Mouse (Mus musculus) embryonic facial prominence, embryonic 13.5 days (tissue): Measurements from ENCODE around the gene Psmb3. TPM values are rescaled to one million over a fixed set of nuclear protein-coding genes. Genes with fewer than 3 reads are reported as not detected.

Experiments
- ATAC-seq: fragments of 200-750 bp; cut with Nextera tagmentation; 2 replicates; pipeline ENCODE4 v1.8.0; 2017; ENCODE audit warnings: low read depth; ENCODE audit not compliant: insufficient number of reproducible peaks, insufficient read depth, low FRiP score, low TSS enrichment
- H3K27ac ChIP-seq: fragments of 300-500 bp; sonication (generic); 2 replicates; pipeline ENCODE4 v1.5.1; 2015; ENCODE audit warnings: moderate library complexity, mild to moderate bottlenecking, inconsistent platforms
- H3K27me3 ChIP-seq: fragments of 300-500 bp; sonication (generic); 2 replicates; pipeline ENCODE4 v1.6.1; 2015; ENCODE audit warnings: mild to moderate bottlenecking, inconsistent platforms
- H3K36me3 ChIP-seq: fragments of 300-500 bp; sonication (generic); 2 replicates; pipeline ENCODE4 v1.6.1; 2015; ENCODE audit warnings: mild to moderate bottlenecking, inconsistent platforms
- H3K4me1 ChIP-seq: fragments of 300-500 bp; sonication (generic); 2 replicates; pipeline ENCODE4 v1.6.1; 2015; ENCODE audit warnings: inconsistent platforms
- H3K4me2 ChIP-seq: fragments of 300-500 bp; sonication (generic); 2 replicates; pipeline ENCODE4 v1.6.1; 2015; ENCODE audit warnings: moderate library complexity, mild to moderate bottlenecking, inconsistent platforms
- H3K4me3 ChIP-seq: fragments of 300-500 bp; sonication (generic); 2 replicates; pipeline ENCODE4 v1.5.1; 2015; ENCODE audit warnings: mild to moderate bottlenecking, inconsistent platforms
- H3K9ac ChIP-seq: fragments of 300-500 bp; sonication (generic); 2 replicates; pipeline ENCODE4 v1.6.1; 2015; ENCODE audit warnings: mild to moderate bottlenecking, inconsistent platforms
- H3K9me3 ChIP-seq: fragments of 300-500 bp; sonication (generic); 2 replicates; pipeline ENCODE4 v1.6.1; 2016; ENCODE audit warnings: inconsistent platforms
- WGBS: fragments of 180-500 bp; shearing (Covaris S2); methylation state at CpG from one replicate; pipeline ENCODE4 v1.1.7; 2015; ENCODE audit warnings: mixed read lengths; 5-methylcytosine and 5-hydroxymethylcytosine counted together
- polyA plus RNA-seq: library from polyadenylated mRNA; unstranded; fragments of >200 nt; fragmentation: Nextera tagmentation; extraction: Ambion mirVana; gene quantifications from 2 replicates; pipeline ENCODE4 v1.2.1, GENCODE M21; 2015

Gene Psmb3
- polyA plus RNA-seq, 1 experiment from 2014 or later: 487 TPM

GRCm38 (mm10) chr11:97669829-97670228, 33.4 kb upstream of the Psmb3 start:
- ATAC-seq: no peak
- peaks cover 36% of the 10 kb centered on the region for H3K4me1 ChIP-seq
- H3K4me3 ChIP-seq: no peak overlapping the region
- no peaks in the 10 kb centered on the region for H3K27me3 ChIP-seq
- no peaks in the 10 kb centered on the region for H3K9me3 ChIP-seq
- 21% methylated on average over 6 of the region's 6 CpGs for WGBS
- peaks cover 96% of the 10 kb centered on the region for H3K36me3 ChIP-seq
- H3K4me2 ChIP-seq: no peak overlapping the region
- peak overlapping the region; percentile 48 for H3K27ac ChIP-seq
- peak overlapping the region; percentile 37; the same call in 1 of the 2 replicates for H3K9ac ChIP-seq

- ATAC-seq: no peak
- Histone ChIP-seq H3K36me3 (peaks cover 99% of the 10 kb centered on the region), H3K9ac (0 out of 2 replicates have a peak overlapping the region, but pooled peaks have one; percentile 36), H3K27me3 (no peaks in the 10 kb centered on the region), H3K9me3 (no peaks in the 10 kb centered on the region), H3K4me3 (no peak overlapping the region), H3K4me2 (no peak overlapping the region), H3K4me1 (peaks cover 29% of the 10 kb centered on the region), H3K27ac (peak overlapping the region; percentile 66)
- WGBS: 56% methylated on average over 13 of the region's 13 CpGs
Observed at GRCm38 (mm10) chr11:97670234-97671176, 32.7 kb upstream of the Psmb3 start.

- H3K27me3 ChIP-seq: no peaks in the 10 kb centered on the region
- no peak overlapping the region for H3K4me3 ChIP-seq
- no peak for ATAC-seq
- peaks cover 99% of the 10 kb centered on the region for H3K36me3 ChIP-seq
- H3K27ac ChIP-seq: peak overlapping the region; percentile 66
- H3K4me1 ChIP-seq: peaks cover 29% of the 10 kb centered on the region
- no peaks in the 10 kb centered on the region for H3K9me3 ChIP-seq
- H3K9ac ChIP-seq: 0 out of 2 replicates have a peak overlapping the region, but pooled peaks have one; percentile 36
- 34% methylated on average over 2 of the region's 2 CpGs for WGBS
- H3K4me2 ChIP-seq: no peak overlapping the region
Observed at GRCm38 (mm10) chr11:97671177-97671527, 32.0 kb upstream of the Psmb3 start.

- 82% methylated on average over 11 of the region's 11 CpGs for WGBS
- Histone ChIP-seq H3K27me3 (no peaks in the 10 kb centered on the region), H3K9me3 (no peaks in the 10 kb centered on the region), H3K4me1 (peaks cover 41% of the 10 kb centered on the region), H3K4me3 (no peak overlapping the region), H3K36me3 (peaks cover 100% of the 10 kb centered on the region), H3K9ac (no peak overlapping the region), H3K27ac (no peak overlapping the region), H3K4me2 (no peak overlapping the region)
- no peak for ATAC-seq
Observed at GRCm38 (mm10) chr11:97673148-97673547, 30.1 kb upstream of the Psmb3 start.

GRCm38 (mm10) chr11:97676050-97676754, 27.0 kb upstream of the Psmb3 start:
- Histone ChIP-seq H3K27ac (no peak overlapping the region), H3K9me3 (no peaks in the 10 kb centered on the region), H3K9ac (no peak overlapping the region), H3K36me3 (peaks cover 97% of the 10 kb centered on the region), H3K4me2 (no peak overlapping the region), H3K4me1 (peaks cover 13% of the 10 kb centered on the region), H3K27me3 (no peaks in the 10 kb centered on the region), H3K4me3 (no peak overlapping the region)
- no peak for ATAC-seq
- WGBS: 76% methylated on average over 15 of the region's 15 CpGs

GRCm38 (mm10) chr11:97677381-97677780, 25.8 kb upstream of the Psmb3 start:
- Histone ChIP-seq H3K27me3 (no peaks in the 10 kb centered on the region), H3K9me3 (no peaks in the 10 kb centered on the region), H3K36me3 (peaks cover 97% of the 10 kb centered on the region), H3K27ac (no peak overlapping the region), H3K4me1 (peaks cover 12% of the 10 kb centered on the region; the same call in 1 of the 2 replicates), H3K9ac (no peak overlapping the region), H3K4me3 (no peak overlapping the region), H3K4me2 (no peak overlapping the region)
- WGBS: 42% methylated on average over 15 of the region's 15 CpGs
- ATAC-seq: no peak

- WGBS: 58% methylated on average over 8 of the region's 8 CpGs
- H3K9me3 ChIP-seq: no peaks in the 10 kb centered on the region
- H3K27me3 ChIP-seq: no peaks in the 10 kb centered on the region
- no peak overlapping the region for H3K9ac ChIP-seq
- H3K4me2 ChIP-seq: no peak overlapping the region
- H3K4me1 ChIP-seq: peaks cover 12% of the 10 kb centered on the region; the same call in 1 of the 2 replicates
- H3K36me3 ChIP-seq: peaks cover 97% of the 10 kb centered on the region
- no peak overlapping the region for H3K4me3 ChIP-seq
- no peak for ATAC-seq
- no peak overlapping the region for H3K27ac ChIP-seq
Observed at GRCm38 (mm10) chr11:97677842-97678241, 25.4 kb upstream of the Psmb3 start.

GRCm38 (mm10) chr11:97678301-97678700, 24.9 kb upstream of the Psmb3 start:
- 80% methylated on average over 15 of the region's 15 CpGs for WGBS
- H3K27ac ChIP-seq: no peak overlapping the region
- ATAC-seq: no peak
- no peak overlapping the region for H3K4me3 ChIP-seq
- H3K9me3 ChIP-seq: no peaks in the 10 kb centered on the region
- no peaks in the 10 kb centered on the region for H3K27me3 ChIP-seq
- H3K9ac ChIP-seq: no peak overlapping the region
- H3K4me1 ChIP-seq: peaks cover 12% of the 10 kb centered on the region; the same call in 1 of the 2 replicates
- H3K36me3 ChIP-seq: peaks cover 94% of the 10 kb centered on the region
- no peak overlapping the region for H3K4me2 ChIP-seq

- Histone ChIP-seq H3K9ac (no peak overlapping the region), H3K4me3 (no peak overlapping the region), H3K9me3 (no peaks in the 10 kb centered on the region), H3K27me3 (no peaks in the 10 kb centered on the region), H3K4me2 (no peak overlapping the region), H3K4me1 (peaks cover 16% of the 10 kb centered on the region), H3K36me3 (peaks cover 74% of the 10 kb centered on the region), H3K27ac (no peak overlapping the region)
- 88% methylated on average over 12 of the region's 12 CpGs for WGBS
- ATAC-seq: no peak
Observed at GRCm38 (mm10) chr11:97680430-97680829, 22.8 kb upstream of the Psmb3 start.

- no peak overlapping the region for H3K4me3 ChIP-seq
- no peaks in the 10 kb centered on the region for H3K9me3 ChIP-seq
- 76% methylated on average over 6 of the region's 6 CpGs for WGBS
- no peaks in the 10 kb centered on the region for H3K27me3 ChIP-seq
- no peak overlapping the region for H3K4me2 ChIP-seq
- no peak overlapping the region for H3K27ac ChIP-seq
- no peak for ATAC-seq
- peaks cover 52% of the 10 kb centered on the region for H3K36me3 ChIP-seq
- peaks cover 22% of the 10 kb centered on the region for H3K4me1 ChIP-seq
- H3K9ac ChIP-seq: no peak overlapping the region
Observed at GRCm38 (mm10) chr11:97682504-97683055, 20.6 kb upstream of the Psmb3 start.

GRCm38 (mm10) chr11:97684063-97684680, 19.0 kb upstream of the Psmb3 start:
- H3K9ac ChIP-seq: no peak overlapping the region
- H3K27me3 ChIP-seq: no peaks in the 10 kb centered on the region
- peaks cover 52% of the 10 kb centered on the region for H3K36me3 ChIP-seq
- H3K27ac ChIP-seq: no peak overlapping the region
- WGBS: 75% methylated on average over 6 of the region's 6 CpGs
- no peak for ATAC-seq
- no peak overlapping the region for H3K4me2 ChIP-seq
- H3K9me3 ChIP-seq: no peaks in the 10 kb centered on the region
- peaks cover 22% of the 10 kb centered on the region for H3K4me1 ChIP-seq
- no peak overlapping the region for H3K4me3 ChIP-seq
